Mouse (Mus musculus): ENCODE results near the gene Aox1.

GRCm38 (mm10) chr1:57991277-57991676 is 38.5 kb upstream of the Aox1 start:
- TF ChIP-seq CTCF (IDR thresholded peaks at IDR 0.05; ENCODE audit: borderline replicate concordance, insufficient read depth, low read length) (no peak), POLR2A (IDR thresholded peaks at IDR 0.05; ENCODE audit: low read depth, low read length) (no peak)
